Mouse (Mus musculus) ES-E14 (cell line): ENCODE results near the gene Adgrf3. TPM values are rescaled to one million over a fixed set of nuclear protein-coding genes. Genes with fewer than 3 reads are reported as not detected.

ENCODE experiments used
- DNase-seq: peaks from one replicate; pipeline ENCODE4 v3.0.0-alpha.2; 2013; ENCODE audit warnings: low read depth, low spot score
- H3K27ac ChIP-seq: 2 replicates; pipeline ENCODE4 v1.5.1; 2012; ENCODE audit warnings: low read depth, mild to moderate bottlenecking, low read length, moderate library complexity, mixed read lengths; ENCODE audit not compliant: poor library complexity, insufficient read depth, severe bottlenecking
- H3K36me3 ChIP-seq: 2 replicates; pipeline ENCODE4 v1.6.1; 2012; ENCODE audit warnings: mild to moderate bottlenecking, low read length, moderate library complexity, mixed read lengths; ENCODE audit not compliant: control insufficient read depth, poor library complexity, insufficient read depth, severe bottlenecking
- H3K4me1 ChIP-seq, 2 experiments: fragments of 150-350 bp in 1 of 2; sonication (generic) in 1 of 2; 2 replicates each; pipeline ENCODE4 v1.6.1; 2012; ENCODE audit warnings: low read length in 2 of 2, mild to moderate bottlenecking in 1 of 2, mixed read lengths in 1 of 2; ENCODE audit not compliant: control insufficient read depth in 2 of 2, insufficient read depth in 2 of 2, poor library complexity in 1 of 2
- H3K4me3 ChIP-seq, 2 experiments: fragments of 150-350 bp in 1 of 2; sonication (generic) in 1 of 2; 2 replicates each; pipeline ENCODE4 v1.5.1; 2012; ENCODE audit warnings: low read length in 2 of 2, low read depth in 1 of 2, mild to moderate bottlenecking in 1 of 2, mixed read lengths in 1 of 2; ENCODE audit not compliant: insufficient read depth in 1 of 2, poor library complexity in 1 of 2, severe bottlenecking in 1 of 2
- H3K9ac ChIP-seq: 2 replicates; pipeline ENCODE4 v1.6.1; 2012; ENCODE audit warnings: low read depth, mild to moderate bottlenecking, low read length, mixed read lengths; ENCODE audit not compliant: poor library complexity, insufficient read depth, severe bottlenecking
- H3K9me3 ChIP-seq: fragments of 150-350 bp; sonication (generic); 2 replicates; pipeline ENCODE4 v1.6.1; 2012; ENCODE audit warnings: low read depth, mild to moderate bottlenecking, low read length; ENCODE audit not compliant: control insufficient read depth, insufficient read depth
- CHD2 ChIP-seq: IDR thresholded peaks from 2 replicates; pipeline ENCODE4 v1.6.1; 2014; ENCODE audit warnings: mild to moderate bottlenecking, low read depth, low read length, inconsistent platforms
- HCFC1 ChIP-seq: IDR thresholded peaks from 2 replicates; pipeline ENCODE4 v1.6.1; 2012; ENCODE audit warnings: low read length, inconsistent platforms, borderline replicate concordance; ENCODE audit not compliant: insufficient read depth
- MAFK ChIP-seq: IDR thresholded peaks from 2 replicates; pipeline ENCODE4 v1.6.1; 2014; ENCODE audit warnings: mild to moderate bottlenecking, low read depth, low read length, inconsistent platforms; ENCODE audit not compliant: insufficient read depth
- ZC3H11A ChIP-seq: IDR thresholded peaks from 2 replicates; pipeline ENCODE4 v1.6.1; 2012; ENCODE audit warnings: low read depth, mild to moderate bottlenecking, inconsistent platforms, low read length, borderline replicate concordance
- ZNF384 ChIP-seq: IDR thresholded peaks from 2 replicates; pipeline ENCODE4 v1.6.1; 2012; ENCODE audit warnings: low read depth, low read length, inconsistent platforms
- in situ Hi-C, 2 experiments: fragments of 600-800 bp; cut with MboI; formaldehyde crosslinking; loops; one replicate each; pipeline ENCODE4 v1.15.1; 2025; ENCODE audit warnings: low sequenced_read_pairs in 2 of 2, inconsistent platforms in 1 of 2; ENCODE audit not compliant: unreplicated experiment in 2 of 2
- total RNA-seq: library from RNA; depleted of rRNA; stranded (reverse); fragments of 300-350 nt; gene quantifications from 2 replicates; pipeline ENCODE4 v1.2.3, GENCODE M21; 2012

The Adgrf3 gene
- total RNA-seq, 1 experiment: 0.71 TPM

- Histone ChIP-seq H3K4me3 (no peak overlapping the region), H3K9ac (no peak overlapping the region), H3K36me3 (no peaks in the 10 kb centered on the region), H3K27ac (no peak overlapping the region), H3K9me3 (no peaks in the 10 kb centered on the region), H3K4me1 (peaks cover 0 to 28% of the 10 kb centered on the region in 2 experiments; a peak in 2 of 4 replicates)
- in situ Hi-C loops: no loop called here
- peak; percentile 20 for DNase-seq
- TF ChIP-seq CHD2 (no peak), MAFK (no peak), ZNF384 (no peak), ZC3H11A (no peak), HCFC1 (no peak)
These were observed 4.0 kb downstream of the Adgrf3 start for GRCm38 (mm10) chr5:30201521-30201920.

GRCm38 (mm10) chr5:30198257-30198656 lies 7.3 kb downstream of the Adgrf3 start:
- in situ Hi-C loops: no loop called here
- DNase-seq: no peak
- H3K9me3 ChIP-seq: no peaks in the 10 kb centered on the region
- H3K4me3 ChIP-seq: peak overlapping the region in 1 of 2 experiments; percentile 58; a peak in 2 of 4 replicates
- no peak overlapping the region for H3K27ac ChIP-seq
- 0 out of 2 replicates have a peak overlapping the region, but pooled peaks have one; percentile 8 for H3K9ac ChIP-seq
- H3K4me1 ChIP-seq: peaks cover 0 to 17% of the 10 kb centered on the region in 2 experiments; a peak in 2 of 4 replicates
- no peaks in the 10 kb centered on the region for H3K36me3 ChIP-seq
- no peak for TF ChIP-seq ZNF384
- no peak for TF ChIP-seq MAFK
- TF ChIP-seq ZC3H11A: no peak

GRCm38 (mm10) chr5:30195340-30195739 lies 10.2 kb downstream of the Adgrf3 start:
- Histone ChIP-seq H3K4me1 (peaks cover 0 to 8% of the 10 kb centered on the region in 2 experiments; a peak in 1 of 4 replicates), H3K4me3 (no peak overlapping the region), H3K9me3 (no peaks in the 10 kb centered on the region), H3K27ac (no peak overlapping the region), H3K9ac (no peak overlapping the region), H3K36me3 (no peaks in the 10 kb centered on the region)
- in situ Hi-C loops: no loop called here
- no peak for DNase-seq
- TF ChIP-seq ZNF384: no peak
- no peak for TF ChIP-seq ZC3H11A
- no peak for TF ChIP-seq CHD2
- no peak for TF ChIP-seq MAFK
- TF ChIP-seq HCFC1: no peak

GRCm38 (mm10) chr5:30192452-30192851 lies 13.1 kb downstream of the Adgrf3 start:
- in situ Hi-C loops: no loop called here
- no peak for TF ChIP-seq CHD2
- TF ChIP-seq ZNF384: no peak
- TF ChIP-seq HCFC1: no peak
- TF ChIP-seq ZC3H11A: no peak
- no peak for TF ChIP-seq MAFK
- H3K4me1 ChIP-seq: peaks cover 0 to 1% of the 10 kb centered on the region in 2 experiments; a peak in 1 of 4 replicates
- DNase-seq: no peak
- no peaks in the 10 kb centered on the region for H3K9me3 ChIP-seq
- H3K9ac ChIP-seq: no peak overlapping the region
- H3K36me3 ChIP-seq: no peaks in the 10 kb centered on the region
- H3K4me3 ChIP-seq: no peak overlapping the region
- no peak overlapping the region for H3K27ac ChIP-seq

- Histone ChIP-seq H3K27ac (no peak overlapping the region), H3K9ac (no peak overlapping the region), H3K4me3 (no peak overlapping the region), H3K4me1 (no peaks in the 10 kb centered on the region), H3K36me3 (peaks cover 6% of the 10 kb centered on the region), H3K9me3 (no peaks in the 10 kb centered on the region)
- TF ChIP-seq CHD2 (no peak), HCFC1 (no peak), MAFK (no peak), ZNF384 (no peak), ZC3H11A (no peak)
- in situ Hi-C loops: no loop called here
- no peak for DNase-seq
These were observed 17.6 kb downstream of the Adgrf3 start for GRCm38 (mm10) chr5:30187687-30188485.
